8 mouse cellular contexts compared by ENCODE assay signal in the genomic region with DNA sequence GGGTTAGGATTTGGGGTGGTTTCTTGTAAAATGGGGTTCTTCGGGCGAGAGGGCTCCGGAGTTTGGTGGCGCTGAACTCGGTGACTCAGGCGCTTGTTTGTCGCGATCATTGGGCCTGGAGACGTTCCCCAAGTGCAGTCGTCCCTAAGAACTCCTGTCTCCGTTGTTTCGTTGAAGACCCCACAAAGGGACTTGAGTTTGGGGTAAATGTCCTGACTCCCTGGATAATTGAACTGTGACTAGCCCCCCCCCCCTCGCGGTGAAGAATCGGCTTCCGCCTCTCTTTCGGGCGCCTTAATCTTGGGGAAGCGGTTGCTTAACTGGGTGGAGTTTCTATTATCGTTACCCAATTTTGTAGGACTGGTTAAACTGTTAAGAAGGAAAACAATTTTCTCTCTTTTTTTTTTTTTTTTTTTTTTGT. TPM values are rescaled to one million over a fixed set of nuclear protein-coding genes. Genes with fewer than 3 reads are reported as not detected.
DNase-seq lines count a peak whose midpoint lies in the region; ATAC-seq and TF ChIP-seq lines count a peak whose summit lies in the region.

No protein-coding gene starts in this region.

- ATAC-seq in embryonic facial prominence, embryonic 15.5 days (ENCODE audit: insufficient number of reproducible peaks, low FRiP score, low TSS enrichment, low read depth) = no peak
- ATAC-seq in intestine, embryonic 14.5 days (replicated peaks; ENCODE audit: low FRiP score, low TSS enrichment, low read depth) = peak; percentile 35; the same call in 1 of the 2 replicates
- ATAC-seq in megakaryocyte, adult 5-6 weeks (ENCODE audit: poor library complexity, severe bottlenecking) = peak; percentile 59

- H3K36me3 ChIP-seq in heart, adult 2 months (ENCODE audit: control insufficient read depth, insufficient read depth, low read length) = peaks cover 29% of the 10 kb centered on the region
- H3K36me3 ChIP-seq in ES-Bruce4 (ENCODE audit: control insufficient read depth, insufficient read depth, low read length, poor library complexity, severe bottlenecking) = peaks cover 41% of the 10 kb centered on the region
- H3K36me3 ChIP-seq in embryonic facial prominence, embryonic 15.5 days = peaks cover 13% of the 10 kb centered on the region
- H3K36me3 ChIP-seq in intestine, embryonic 14.5 days (ENCODE audit: control insufficient read depth, insufficient read depth, low read length) = peaks cover 32% of the 10 kb centered on the region

- H3K9ac ChIP-seq in heart, adult 2 months (ENCODE audit: low read depth, low read length) = peak overlapping the region; percentile 85
- H3K9ac ChIP-seq in ES-Bruce4 (ENCODE audit: low read depth, poor library complexity, severe bottlenecking) = peak overlapping the region; percentile 97
- H3K9ac ChIP-seq in embryonic facial prominence, embryonic 15.5 days = peak overlapping the region; percentile 99
- peak overlapping the region; percentile 100 for H3K9ac ChIP-seq in intestine, embryonic 14.5 days (ENCODE audit: low read length)

- WGBS in heart, adult 2 months = 0% methylated on average over 20 of the region's 20 CpGs
- WGBS in embryonic facial prominence, embryonic 15.5 days = under 1% methylated on average over 20 of the region's 20 CpGs
- WGBS in intestine, embryonic 14.5 days = under 1% methylated on average over 20 of the region's 20 CpGs

- H3K27ac ChIP-seq in heart, adult 2 months = peak overlapping the region; percentile 96
- H3K27ac ChIP-seq in ES-Bruce4 (ENCODE audit: insufficient read depth, low read length) = peak overlapping the region; percentile 21
- H3K27ac ChIP-seq in embryonic facial prominence, embryonic 15.5 days (replicated peaks) = peak overlapping the region; percentile 92
- peak overlapping the region; percentile 90 for H3K27ac ChIP-seq in intestine, embryonic 14.5 days (ENCODE audit: low read depth)

- TF ChIP-seq POLR2A in heart, adult 2 months (IDR thresholded peaks at IDR 0.05; ENCODE audit: insufficient read depth, low read depth, low read length) = no peak
- TF ChIP-seq POLR2A in ES-Bruce4 (IDR thresholded peaks at IDR 0.05; ENCODE audit: insufficient read depth, low read length) = no peak

- no peaks in the 10 kb centered on the region for H3K79me2 ChIP-seq in heart, adult 2 months (replicated peaks; ENCODE audit: control insufficient read depth, insufficient read depth, low read length)

- H3K27me3 ChIP-seq in heart, adult 2 months (ENCODE audit: control insufficient read depth, insufficient read depth, low read length) = no peaks in the 10 kb centered on the region
- H3K27me3 ChIP-seq in ES-Bruce4 (ENCODE audit: control insufficient read depth, insufficient read depth, low read length, poor library complexity, severe bottlenecking) = no peaks in the 10 kb centered on the region
- H3K27me3 ChIP-seq in embryonic facial prominence, embryonic 15.5 days = no peaks in the 10 kb centered on the region
- no peaks in the 10 kb centered on the region for H3K27me3 ChIP-seq in intestine, embryonic 14.5 days (replicated peaks; ENCODE audit: control insufficient read depth, insufficient read depth, low read length)

- H3K4me2 ChIP-seq in embryonic facial prominence, embryonic 15.5 days (replicated peaks) = peak overlapping the region; percentile 60
- H3K4me2 ChIP-seq in intestine, embryonic 14.5 days (ENCODE audit: low read length) = peak overlapping the region; percentile 65

- no peaks in the 10 kb centered on the region for H3K9me3 ChIP-seq in ES-Bruce4 (replicated peaks; ENCODE audit: control insufficient read depth, insufficient read depth, low read length, poor library complexity, severe bottlenecking)
- no peaks in the 10 kb centered on the region for H3K9me3 ChIP-seq in embryonic facial prominence, embryonic 15.5 days (replicated peaks)
- H3K9me3 ChIP-seq in intestine, embryonic 14.5 days (ENCODE audit: control insufficient read depth, low read length) = no peaks in the 10 kb centered on the region

- no peak for TF ChIP-seq EP300 in heart, adult 2 months (IDR thresholded peaks at IDR 0.05; ENCODE audit: insufficient read depth, low read depth, low read length)
- TF ChIP-seq EP300 in ES-Bruce4 (IDR thresholded peaks at IDR 0.05; ENCODE audit: insufficient read depth, low read depth, low read length) = no peak

- H3K4me1 ChIP-seq in heart, adult 2 months (ENCODE audit: control insufficient read depth, insufficient read depth, low read length) = peaks cover 4% of the 10 kb centered on the region
- peaks cover 2% of the 10 kb centered on the region for H3K4me1 ChIP-seq in ES-Bruce4 (ENCODE audit: control insufficient read depth, insufficient read depth, low read length)
- peaks cover 19% of the 10 kb centered on the region for H3K4me1 ChIP-seq in embryonic facial prominence, embryonic 15.5 days
- H3K4me1 ChIP-seq in intestine, embryonic 14.5 days (replicated peaks; ENCODE audit: control insufficient read depth, insufficient read depth, low read length) = peaks cover 25% of the 10 kb centered on the region

- intact Hi-C loops in heart, adult 2 months (cut with DNase I) = no loop called here
- intact Hi-C loops in heart, postnatal 25 days (cut with DNase I) = no loop called here

- peak overlapping the region; percentile 89 for H3K4me3 ChIP-seq in heart, adult 2 months
- H3K4me3 ChIP-seq in ES-Bruce4 (ENCODE audit: low read depth, low read length) = peak overlapping the region; percentile 95
- peak overlapping the region; percentile 88 for H3K4me3 ChIP-seq in embryonic facial prominence, embryonic 15.5 days (replicated peaks)
- H3K4me3 ChIP-seq in intestine, embryonic 14.5 days (ENCODE audit: low read depth, low read length) = peak overlapping the region; percentile 98

- no peak for TF ChIP-seq CTCF in heart, adult 2 months (IDR thresholded peaks at IDR 0.05)
- TF ChIP-seq CTCF in ES-Bruce4 (IDR thresholded peaks at IDR 0.05; ENCODE audit: low read depth, low read length) = no peak

- DNase-seq in heart, adult 2 months = no peak
- no peak for DNase-seq in heart, postnatal 25 days (ENCODE audit: low spot score)
- no peak for DNase-seq in intestine, embryonic 14.5 days (ENCODE audit: low spot score)
- DNase-seq in right cerebral cortex, adult 2 months (ENCODE audit: low spot score in 2 of 2) = no peak
- DNase-seq in frontal cortex, postnatal 14 days (ENCODE audit: low spot score in 2 of 2) = no peak

RNA-seq across cellular contexts. Expression of a gene that starts 0.6 kb away (rescaled TPM):
- 10 to 100 TPM; 58.3 to 59.9 TPM for total RNA-seq in heart, adult 2 months (2021)
- 63.0 and 99.1 TPM in 2 replicates for polyA plus RNA-seq in heart, adult 2 months (2012; rRNA removed)
- 10 to 100 TPM; 68.5 to 79.5 TPM for total RNA-seq in heart, postnatal 25 days (2021)
- polyA plus RNA-seq in ES-Bruce4 (2011; ENCODE audit: insufficient read depth, insufficient read length, low read depth, missing spikeins) = 344 and 357 TPM in 2 replicates
- polyA plus RNA-seq in embryonic facial prominence, embryonic 15.5 days (2015; fragmentation: Nextera tagmentation; extraction: Ambion mirVana) = 203 and 207 TPM in 2 replicates
- polyA plus RNA-seq in intestine, embryonic 14.5 days (2014; fragmentation: Nextera tagmentation; extraction: Ambion mirVana) = 223 and 250 TPM in 2 replicates
- total RNA-seq in megakaryocyte, adult 5-6 weeks (2015) = 350 and 374 TPM in 2 replicates
- 194 and 212 TPM in 2 replicates for total RNA-seq in megakaryocyte, adult 5-6 weeks (2017)

RNA-seq across cellular contexts. Expression of a gene that starts 5.8 kb away (rescaled TPM):
- total RNA-seq in heart, adult 2 months (2021) = 10 to 100 TPM; 19.2 to 22.8 TPM
- polyA plus RNA-seq in heart, adult 2 months (2012; rRNA removed) = 4.6 and 10.2 TPM in 2 replicates
- total RNA-seq in heart, postnatal 25 days (2021) = 10 to 100 TPM; 22.1 to 22.9 TPM
- polyA plus RNA-seq in ES-Bruce4 (2011; ENCODE audit: insufficient read depth, insufficient read length, low read depth, missing spikeins) = 27.8 and 31.0 TPM in 2 replicates
- polyA plus RNA-seq in embryonic facial prominence, embryonic 15.5 days (2015; fragmentation: Nextera tagmentation; extraction: Ambion mirVana) = 20.3 and 20.9 TPM in 2 replicates
- polyA plus RNA-seq in intestine, embryonic 14.5 days (2014; fragmentation: Nextera tagmentation; extraction: Ambion mirVana) = 17.3 and 20.0 TPM in 2 replicates
- total RNA-seq in megakaryocyte, adult 5-6 weeks (2015) = 3.9 and 4.1 TPM in 2 replicates
- total RNA-seq in megakaryocyte, adult 5-6 weeks (2017) = 6.0 and 7.5 TPM in 2 replicates

RNA-seq across cellular contexts. Expression of a gene that starts 44.8 kb away (rescaled TPM):
- total RNA-seq in heart, adult 2 months (2021) = 100 to 1,000 TPM in 1 of 2 experiments, 10 to 100 TPM in 1; 98.4 to 107 TPM
- polyA plus RNA-seq in heart, adult 2 months (2012; rRNA removed) = 51.3 and 83.3 TPM in 2 replicates
- 100 to 1,000 TPM; 104 to 112 TPM for total RNA-seq in heart, postnatal 25 days (2021)
- 261 TPM in 2 replicates for polyA plus RNA-seq in ES-Bruce4 (2011; ENCODE audit: insufficient read depth, insufficient read length, low read depth, missing spikeins)
- 293 and 308 TPM in 2 replicates for polyA plus RNA-seq in embryonic facial prominence, embryonic 15.5 days (2015; fragmentation: Nextera tagmentation; extraction: Ambion mirVana)
- polyA plus RNA-seq in intestine, embryonic 14.5 days (2014; fragmentation: Nextera tagmentation; extraction: Ambion mirVana) = 275 and 293 TPM in 2 replicates
- 62.0 and 67.1 TPM in 2 replicates for total RNA-seq in megakaryocyte, adult 5-6 weeks (2015)
- total RNA-seq in megakaryocyte, adult 5-6 weeks (2017) = 38.8 and 73.4 TPM in 2 replicates

Comparison
In these comparisons a context has a peak if more than half of its experiments do, and no peak if none do; other contexts are left out.
1. H3K27ac ChIP-seq: peak in every context shown above with its lines; median percentile 96 in heart, adult 2 months; 92 in embryonic facial prominence, embryonic 15.5 days; 90 in intestine, embryonic 14.5 days; 21 in ES-Bruce4.